Mouse (Mus musculus): Measurements from ENCODE around the gene Efnb2. TPM values are rescaled to one million over a fixed set of nuclear protein-coding genes. Genes with fewer than 3 reads are reported as not detected.

Efnb2 gene
- total RNA-seq, 2 experiments from 2014 or later = 30.5 to 34.1 TPM

DNA sequence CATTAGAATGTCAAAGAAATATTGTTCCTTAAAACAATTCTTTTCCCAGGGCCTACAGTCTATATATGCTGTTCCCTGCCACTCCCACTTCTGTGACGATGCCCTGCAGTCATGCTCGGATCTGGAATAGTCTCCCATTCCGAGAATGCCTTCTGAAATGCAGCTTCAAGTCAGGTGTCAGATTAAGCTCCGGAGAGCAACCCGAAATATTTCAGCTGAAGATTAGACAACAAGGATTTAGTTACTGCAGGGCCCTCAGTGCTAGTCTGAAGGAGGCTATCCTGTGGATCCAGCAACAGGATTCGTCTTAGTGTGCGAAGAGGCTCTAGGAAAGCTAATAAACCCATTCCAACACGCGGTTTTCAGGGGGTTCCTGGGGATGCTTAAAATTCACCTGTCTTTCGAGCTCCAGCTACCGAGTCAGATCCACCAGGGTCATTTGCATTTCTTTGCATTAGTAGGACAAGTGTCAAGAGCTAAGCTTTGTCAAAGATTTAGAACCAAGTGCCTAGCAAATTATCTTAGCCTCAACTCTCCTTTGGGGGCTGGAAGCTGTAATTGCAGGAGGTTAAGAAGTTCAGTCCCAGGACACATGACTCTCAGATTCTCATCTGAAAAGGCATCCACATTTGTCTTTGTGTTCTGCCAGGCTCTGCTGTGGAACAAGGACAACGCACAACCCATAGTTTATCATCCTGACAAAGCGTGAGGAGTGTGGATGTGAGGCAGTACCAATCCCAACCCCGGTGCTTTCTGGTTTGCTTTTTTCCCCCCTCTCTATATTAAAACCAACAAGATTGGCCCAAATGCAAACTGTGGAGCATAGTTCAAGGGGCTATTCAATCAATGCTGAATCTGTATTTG is 4.2 kb downstream of the Efnb2 start:
- DNase-seq (ENCODE audit: extremely low spot score in 1 of 2, low spot score in 1 of 2) = no peak

DNA sequence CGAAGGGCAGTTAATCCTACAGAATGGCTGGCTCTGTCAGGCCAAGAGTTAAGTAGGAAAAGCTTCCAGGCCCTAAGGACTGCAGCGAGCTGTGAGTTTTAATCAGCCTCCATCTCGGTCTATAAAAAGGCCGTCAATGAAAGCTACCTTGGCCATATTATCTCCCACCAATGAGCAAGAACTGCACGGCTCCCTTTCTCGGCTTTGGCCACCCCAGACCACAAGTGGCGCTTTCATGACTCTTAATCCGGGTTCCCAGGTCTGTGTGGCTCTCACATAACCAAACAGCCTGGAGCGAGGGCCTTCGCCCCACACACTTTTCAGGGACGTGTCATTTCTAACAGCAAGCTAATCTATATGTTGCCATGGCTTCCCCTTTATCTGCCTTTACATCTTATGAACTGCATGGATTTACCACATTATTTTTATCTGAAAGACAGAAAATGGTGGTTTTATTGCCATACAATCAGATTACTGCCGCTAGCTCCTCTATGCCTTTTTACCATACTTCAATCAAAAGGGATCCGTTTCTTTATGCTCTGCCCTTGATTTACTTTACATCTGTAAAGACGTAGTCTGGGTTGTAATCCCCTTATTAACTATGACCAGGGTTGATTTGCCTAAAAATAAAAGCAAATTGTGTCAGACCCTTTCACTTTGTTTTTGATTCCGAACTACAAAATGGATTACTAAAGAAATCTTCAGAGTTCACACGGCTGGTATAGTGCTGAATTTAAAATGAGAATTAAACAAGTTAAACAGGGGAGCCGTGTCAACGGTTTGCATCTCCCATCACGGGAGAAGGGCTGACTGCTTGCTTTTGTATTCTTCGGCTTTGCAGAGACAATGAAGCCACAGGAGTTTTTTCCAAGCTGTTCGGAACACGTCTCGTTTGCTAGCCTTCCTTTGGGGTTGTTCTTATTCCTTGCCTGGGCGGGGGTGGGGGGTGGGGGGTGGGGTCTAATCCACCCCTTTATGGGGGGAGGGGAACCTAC is 5.4 kb downstream of the Efnb2 start:
- no peak for DNase-seq (ENCODE audit: extremely low spot score in 1 of 2, low spot score in 1 of 2)

DNA sequence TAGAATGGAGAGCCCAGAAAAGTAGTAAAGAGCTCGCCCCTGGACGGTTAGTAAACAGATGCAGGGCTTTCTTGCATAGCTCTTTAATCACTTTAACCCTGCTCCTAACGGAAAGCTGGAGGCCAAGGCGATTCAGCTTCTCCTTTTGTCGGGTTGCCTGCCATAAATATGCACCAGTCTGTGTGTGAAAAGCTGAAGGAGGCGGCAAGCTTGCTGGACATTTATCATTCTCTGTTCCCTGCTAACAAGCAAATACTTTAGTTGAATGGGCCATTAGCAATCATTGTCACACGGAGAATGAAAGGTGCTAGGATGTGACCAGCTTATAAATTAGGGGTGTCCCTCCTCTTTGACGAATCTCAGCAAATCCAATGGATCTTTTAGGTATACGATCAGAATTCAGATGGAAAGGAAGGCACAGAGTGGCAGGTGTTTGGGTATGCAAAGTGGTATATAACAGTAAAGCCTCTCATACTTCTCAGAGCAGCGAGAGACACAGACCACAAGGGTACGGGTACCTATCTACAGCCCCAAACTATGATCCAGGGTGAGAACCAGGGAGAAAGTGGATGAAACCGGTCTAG is 7.0 kb downstream of the Efnb2 start:
- DNase-seq (ENCODE audit: extremely low spot score in 1 of 2, low spot score in 1 of 2) = no peak

DNA sequence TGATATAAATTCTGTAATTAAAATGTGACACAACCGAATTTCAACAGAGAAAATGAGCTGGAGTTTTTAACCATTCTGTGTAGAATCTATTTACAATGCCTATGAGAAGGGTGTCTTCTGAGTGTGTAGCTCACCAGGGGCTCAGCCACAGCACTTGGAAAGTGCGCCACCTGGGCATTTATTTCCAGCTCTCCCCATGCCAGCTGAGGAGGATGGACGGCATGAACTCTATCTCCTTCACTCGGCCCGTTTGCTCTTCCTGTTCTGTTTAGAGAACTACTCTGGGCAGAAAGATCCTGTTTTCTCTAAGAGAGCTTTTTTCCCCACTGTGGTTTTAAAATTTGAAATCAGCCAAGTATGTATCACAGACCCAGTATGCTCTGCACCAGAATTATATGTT is 7.7 kb downstream of the Efnb2 start:
- DNase-seq (ENCODE audit: extremely low spot score in 1 of 2, low spot score in 1 of 2) = no peak

DNA sequence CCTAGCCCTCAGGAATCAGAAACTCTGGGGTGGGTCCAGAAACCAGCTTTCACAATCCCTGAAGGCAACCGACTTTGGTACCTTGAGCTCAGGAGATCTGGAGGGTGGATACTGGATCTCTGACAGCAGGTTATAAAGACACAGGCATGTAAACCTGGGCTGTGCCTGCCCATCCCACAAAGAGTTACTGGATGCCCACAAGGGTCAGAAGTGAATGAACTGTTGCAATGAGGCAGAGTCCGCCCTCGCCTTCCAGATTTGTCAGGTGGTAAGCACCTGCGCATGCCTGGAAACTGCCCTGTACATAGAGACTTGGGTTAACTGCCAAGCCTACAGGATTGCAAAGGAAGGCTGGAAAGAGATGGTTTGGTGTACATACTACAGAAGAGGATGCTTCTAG is 8.7 kb downstream of the Efnb2 start:
- no peak for DNase-seq (ENCODE audit: extremely low spot score in 1 of 2, low spot score in 1 of 2)

DNA sequence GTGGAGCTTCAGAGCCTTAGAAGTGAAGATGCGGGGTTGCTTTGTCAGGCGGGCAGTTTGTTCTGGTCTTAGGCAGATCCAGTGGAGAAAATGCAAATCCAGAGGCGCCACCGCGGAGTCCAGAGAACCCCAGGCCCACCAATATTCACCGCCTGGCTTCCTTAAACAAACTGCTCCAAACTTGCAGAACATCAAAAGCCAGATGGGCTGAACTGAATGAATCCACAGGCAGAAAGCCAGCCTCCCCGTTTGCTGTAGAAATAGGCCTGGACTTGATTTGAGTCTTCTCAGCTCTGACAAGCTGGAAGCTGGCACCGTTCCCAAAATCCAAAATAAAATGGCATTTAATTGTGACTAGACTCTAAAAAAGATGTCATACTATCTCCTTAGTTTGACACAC is 11.1 kb downstream of the Efnb2 start:
- peak; percentile 52 to 61 for DNase-seq (ENCODE audit: extremely low spot score in 1 of 2, low spot score in 1 of 2)

DNA sequence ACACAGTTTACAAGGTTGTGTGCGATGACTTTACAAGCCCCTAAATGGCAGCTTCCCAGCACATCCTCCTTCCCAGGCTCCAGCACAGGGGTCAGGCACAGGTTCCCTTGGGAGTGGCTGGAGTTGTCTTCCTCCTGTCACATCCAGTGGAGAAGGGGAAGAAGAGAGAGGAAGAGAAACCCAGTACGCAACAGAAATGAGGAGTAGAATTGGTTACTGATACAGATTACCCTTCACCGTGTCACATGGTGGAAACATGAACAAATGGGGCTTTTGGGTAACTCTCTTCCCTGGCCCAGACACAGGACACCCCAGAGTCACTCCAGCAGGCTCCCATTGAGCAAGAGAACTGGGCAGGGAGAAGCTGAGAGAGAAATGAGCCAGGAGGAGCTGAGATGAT is 11.5 kb downstream of the Efnb2 start:
- no peak for DNase-seq (ENCODE audit: extremely low spot score in 1 of 2, low spot score in 1 of 2)

DNA sequence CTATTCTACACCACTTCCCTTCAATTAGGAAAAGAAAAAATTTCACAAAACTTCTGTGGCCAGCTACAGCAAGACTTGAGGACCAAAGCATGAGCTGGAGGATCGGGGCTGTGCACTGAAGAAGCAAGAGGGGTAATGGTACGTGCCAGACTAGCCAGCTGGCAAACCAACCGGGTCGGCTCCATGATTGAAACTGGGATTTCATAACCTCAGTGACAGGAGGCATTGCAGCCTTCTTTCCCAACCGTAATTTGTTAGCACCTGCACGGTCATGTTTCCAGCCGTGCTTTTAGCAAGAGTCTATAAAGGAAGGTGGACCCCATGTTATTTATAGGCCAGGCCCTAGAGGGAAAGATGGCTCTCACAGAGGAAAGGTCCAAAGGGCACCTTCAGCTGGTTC is 12.4 kb downstream of the Efnb2 start:
- no peak for DNase-seq (ENCODE audit: extremely low spot score in 1 of 2, low spot score in 1 of 2)

DNA sequence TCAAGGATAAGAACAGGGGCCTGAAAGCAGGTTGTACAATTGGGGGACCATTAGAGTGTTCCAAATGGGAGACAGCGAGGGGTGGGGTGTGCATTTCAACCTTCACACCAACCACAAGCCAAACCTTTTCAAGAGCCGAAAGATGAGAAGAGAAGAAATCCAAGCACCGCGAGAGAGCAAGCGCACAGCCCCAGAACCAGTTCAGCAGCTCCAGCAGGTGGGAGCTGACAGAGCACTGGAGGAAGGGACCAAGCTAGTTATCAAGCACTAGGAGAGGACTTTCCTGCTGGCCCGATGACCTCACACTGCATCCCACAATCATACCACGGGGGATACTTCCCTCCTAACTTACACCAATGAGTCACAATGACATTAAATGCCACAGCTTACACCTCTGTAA is 13.2 kb downstream of the Efnb2 start:
- no peak for DNase-seq (ENCODE audit: extremely low spot score in 1 of 2, low spot score in 1 of 2)

DNA sequence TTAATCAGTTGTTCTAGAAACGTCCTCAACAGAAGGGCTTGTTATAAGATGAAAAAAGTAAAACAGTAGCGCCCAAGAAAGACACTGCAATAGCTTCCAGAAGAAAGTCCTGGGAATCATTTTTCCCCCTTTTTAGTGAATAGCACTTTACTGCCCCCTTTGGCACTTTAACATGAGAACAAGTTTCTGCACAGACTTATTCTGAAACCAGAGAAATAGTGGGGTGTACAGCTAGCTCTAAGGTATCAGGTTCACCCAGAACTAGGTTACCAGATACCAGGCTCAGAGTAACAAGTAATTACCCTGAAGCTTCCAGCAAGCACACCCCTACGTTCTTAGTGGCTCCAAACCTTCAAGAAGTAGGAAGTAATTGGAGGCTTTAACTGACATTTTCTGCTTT is 13.7 kb downstream of the Efnb2 start:
- no peak for DNase-seq (ENCODE audit: extremely low spot score in 1 of 2, low spot score in 1 of 2)

DNA sequence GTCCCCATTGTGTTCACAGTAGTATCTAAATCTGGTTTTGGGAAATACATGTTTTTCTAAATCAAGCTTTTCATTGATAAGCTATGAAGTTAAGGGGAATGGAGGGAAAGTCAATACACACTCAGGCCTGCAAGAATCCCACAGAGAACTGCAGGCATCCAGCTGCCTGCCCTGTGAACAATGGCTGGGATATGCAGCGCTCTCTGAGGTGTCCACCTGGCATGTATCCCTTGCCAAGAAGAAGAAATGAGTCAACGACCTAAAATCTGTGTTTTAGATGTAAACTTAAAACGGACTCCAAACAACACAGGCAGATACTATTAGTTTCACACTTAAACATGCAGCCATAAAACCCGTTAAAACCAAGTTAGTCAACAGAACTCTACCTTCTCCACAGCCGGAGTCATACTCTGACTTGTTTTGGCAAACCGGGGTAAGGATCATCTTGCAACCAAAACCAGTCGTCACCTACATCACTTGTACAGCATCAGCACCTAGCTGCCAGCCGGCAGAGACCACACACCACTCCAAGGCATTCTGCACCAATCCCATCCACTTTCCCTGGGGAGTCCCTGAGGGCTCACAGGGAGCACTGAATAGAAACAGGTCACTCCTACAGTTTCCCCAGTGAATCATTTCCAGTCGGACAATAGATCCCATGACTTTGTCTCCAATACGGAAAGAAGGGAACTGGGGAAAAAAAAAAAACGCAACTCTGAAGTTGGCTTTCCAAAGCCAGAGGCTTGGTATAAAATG is 16.7 kb downstream of the Efnb2 start:
- no peak for DNase-seq (ENCODE audit: extremely low spot score in 1 of 2, low spot score in 1 of 2)

DNA sequence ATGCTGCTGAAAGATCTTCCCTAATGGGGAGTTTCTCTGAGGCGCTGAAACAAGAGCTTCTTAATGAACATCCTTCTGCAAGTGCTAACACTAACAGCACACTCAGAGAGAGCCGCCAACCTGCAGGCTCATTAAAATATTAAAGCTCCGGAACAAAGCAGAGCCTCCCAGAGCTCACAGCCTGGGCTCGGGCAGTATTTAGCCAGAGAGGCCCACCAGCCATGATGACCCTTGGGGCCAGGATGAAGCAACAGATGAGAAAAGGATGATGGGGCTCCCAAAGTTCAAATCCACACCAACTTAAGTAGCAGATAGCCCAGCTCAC is 20.8 kb downstream of the Efnb2 start:
- DNase-seq (ENCODE audit: extremely low spot score in 1 of 2, low spot score in 1 of 2) = no peak

DNA sequence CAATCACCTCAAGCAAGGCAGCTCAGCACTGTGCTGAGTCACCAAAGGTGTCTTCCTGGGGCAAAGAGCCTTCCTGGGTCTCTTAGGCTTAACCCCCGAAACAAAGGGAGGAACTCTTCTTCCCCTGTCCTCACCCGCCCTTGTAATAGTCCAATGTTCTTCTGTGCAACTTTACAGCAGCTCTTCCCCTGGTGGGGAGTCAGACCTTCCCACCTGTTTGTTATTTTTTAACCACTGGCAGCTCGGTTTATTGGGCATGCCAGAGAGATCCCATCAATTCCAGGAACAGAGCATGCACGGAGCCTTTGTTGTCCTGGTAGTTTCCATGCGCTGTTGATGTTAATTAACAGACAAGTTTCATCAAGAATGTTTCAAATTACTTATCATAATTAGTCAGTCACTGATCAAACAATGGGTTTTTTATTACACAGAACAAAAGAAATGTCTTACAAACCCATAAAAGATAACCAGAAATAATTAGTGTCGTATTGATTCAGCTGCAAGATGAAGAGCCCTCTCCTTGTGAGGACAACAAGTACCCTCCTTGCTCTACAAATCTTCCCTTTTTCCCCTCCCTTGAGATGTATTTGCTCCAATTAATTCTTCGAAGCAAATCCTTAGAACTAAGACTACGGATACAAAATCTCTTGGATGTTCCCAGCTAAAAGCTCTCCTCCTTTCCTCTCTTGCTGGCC is 21.3 kb downstream of the Efnb2 start:
- DNase-seq (ENCODE audit: extremely low spot score in 1 of 2, low spot score in 1 of 2) = no peak

DNA sequence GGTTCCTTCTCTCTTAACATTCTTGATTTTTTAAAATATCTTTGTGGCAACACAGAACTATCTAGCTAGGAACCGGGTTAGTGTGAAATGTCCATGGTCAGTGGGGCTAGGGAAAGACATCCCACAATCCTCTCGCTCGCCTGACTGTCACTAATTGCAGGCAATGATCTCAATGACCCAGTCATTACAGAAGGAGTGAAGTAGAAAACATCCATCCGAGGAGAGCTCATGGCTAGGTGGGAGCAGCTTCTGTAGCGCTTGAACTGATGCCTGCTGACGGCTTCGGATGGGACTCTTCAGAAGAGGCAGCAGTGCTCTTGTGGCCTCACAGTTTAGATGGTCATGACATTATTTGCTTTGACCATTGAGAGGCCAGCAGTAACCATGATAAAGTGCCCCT is 29.6 kb downstream of the Efnb2 start:
- DNase-seq (ENCODE audit: extremely low spot score in 1 of 2, low spot score in 1 of 2) = no peak

DNA sequence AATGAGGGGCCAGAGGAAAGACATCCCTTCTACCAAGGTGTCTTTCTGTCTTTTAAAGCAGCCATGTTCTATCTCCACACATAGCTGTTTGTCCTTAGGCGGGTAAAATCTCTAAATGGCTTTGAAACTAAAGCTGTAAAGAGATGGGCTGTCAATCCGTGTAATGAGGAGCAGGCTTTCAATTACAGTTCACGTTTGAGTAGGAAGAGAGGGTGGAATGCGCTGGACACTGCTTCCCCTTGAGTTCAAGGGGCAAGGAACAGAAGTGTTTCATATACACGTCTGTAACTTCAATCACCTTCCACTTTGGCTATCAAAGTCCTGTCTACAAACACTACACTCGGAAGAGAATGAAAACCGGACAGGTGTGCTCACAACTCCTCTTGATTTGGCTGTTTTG is 37.0 kb downstream of the Efnb2 start:
- DNase-seq (ENCODE audit: extremely low spot score in 1 of 2, low spot score in 1 of 2) = no peak

DNA sequence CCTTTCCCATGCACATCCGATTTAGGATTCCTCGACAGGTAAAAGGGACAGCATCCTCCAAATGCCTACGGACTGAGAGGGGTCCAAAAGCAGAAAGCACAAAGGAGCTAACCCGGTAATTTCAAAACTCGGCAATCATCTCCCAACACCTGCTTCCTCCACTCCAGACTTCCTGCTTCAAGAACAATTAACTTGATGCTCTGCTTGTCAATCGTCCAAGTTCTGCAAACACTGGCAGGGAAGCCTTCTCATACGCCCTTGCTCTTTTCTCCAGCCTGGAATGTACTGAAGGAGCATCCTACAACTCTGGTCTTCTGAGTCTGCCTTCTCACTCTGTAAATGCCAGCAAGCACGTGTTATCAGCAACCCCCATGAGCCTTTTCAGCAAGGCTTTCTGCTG is 37.6 kb downstream of the Efnb2 start:
- DNase-seq (ENCODE audit: extremely low spot score in 1 of 2, low spot score in 1 of 2) = no peak

DNA sequence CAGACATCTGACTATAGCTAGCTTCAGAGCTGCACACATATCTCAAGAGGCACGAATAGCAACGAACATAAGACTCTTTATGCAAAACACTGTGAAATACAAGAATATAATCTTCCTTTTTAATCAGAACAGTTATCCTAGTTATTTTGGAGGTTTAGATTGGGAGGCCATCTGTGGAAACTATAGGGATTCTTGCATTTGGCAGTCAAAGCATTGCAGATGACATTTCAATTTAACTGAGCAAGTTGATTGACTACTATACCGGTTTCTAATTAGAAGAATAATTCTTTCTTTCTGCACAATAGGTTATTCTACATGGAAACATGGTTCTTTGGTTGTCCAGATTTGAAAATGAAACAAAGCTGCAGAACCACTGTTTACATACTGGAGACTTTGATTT is 38.6 kb downstream of the Efnb2 start:
- DNase-seq (ENCODE audit: extremely low spot score in 1 of 2, low spot score in 1 of 2) = no peak

DNA sequence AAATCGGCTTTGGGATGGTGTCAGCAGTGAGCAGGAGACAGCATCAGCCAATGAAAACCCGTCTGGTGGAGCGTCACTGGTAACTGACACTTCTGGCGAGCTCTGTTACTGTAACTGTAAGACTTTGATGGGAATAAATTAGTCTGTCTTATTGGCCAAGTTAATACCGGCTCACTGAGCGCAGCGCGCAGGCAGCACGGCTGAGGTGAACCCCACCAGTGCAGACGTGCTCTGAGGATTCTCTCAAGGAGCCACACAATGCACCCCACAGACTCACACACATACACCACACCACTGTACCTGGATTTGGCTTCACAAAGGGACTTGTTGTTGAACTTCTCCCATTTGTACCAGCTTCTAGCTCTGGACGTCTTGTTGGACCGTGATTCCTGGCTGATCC is 39.0 kb downstream of the Efnb2 start:
- no peak for DNase-seq (ENCODE audit: extremely low spot score in 1 of 2, low spot score in 1 of 2)

DNA sequence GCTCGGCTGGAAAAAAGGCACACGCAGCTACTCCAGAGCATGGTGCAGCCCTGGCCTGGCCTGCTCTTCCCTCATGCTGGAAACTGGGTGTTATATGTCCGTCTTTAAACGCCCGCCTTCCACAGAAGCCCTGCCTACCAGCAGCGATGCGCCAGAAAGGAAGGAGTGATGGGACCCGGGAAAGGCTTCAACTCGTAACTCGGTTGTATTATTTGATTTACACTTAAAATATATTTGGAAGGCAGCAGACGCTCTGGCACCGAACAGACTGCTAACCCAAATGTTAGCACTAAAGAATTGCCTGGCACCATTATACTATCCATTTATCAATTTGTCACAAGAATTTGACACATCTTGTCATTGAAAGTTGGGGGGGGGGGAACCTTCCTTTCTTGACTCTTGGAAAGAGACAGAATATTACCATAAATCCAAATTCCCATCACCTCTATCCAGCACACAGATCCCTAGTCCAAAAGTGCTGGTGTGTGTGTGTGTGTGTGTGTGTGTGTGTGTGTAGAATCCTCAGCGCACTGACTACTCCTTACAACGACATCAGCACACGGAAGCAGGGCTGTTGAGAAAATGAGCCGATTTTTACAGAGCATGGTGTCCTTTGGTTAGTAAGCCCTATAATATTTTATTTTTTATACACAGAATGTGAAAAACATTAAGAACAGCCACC is 39.7 kb downstream of the Efnb2 start:
- peak in 1 of 2 experiments; percentile 33 for DNase-seq (ENCODE audit: extremely low spot score in 1 of 2, low spot score in 1 of 2)
